In the genomic region with DNA sequence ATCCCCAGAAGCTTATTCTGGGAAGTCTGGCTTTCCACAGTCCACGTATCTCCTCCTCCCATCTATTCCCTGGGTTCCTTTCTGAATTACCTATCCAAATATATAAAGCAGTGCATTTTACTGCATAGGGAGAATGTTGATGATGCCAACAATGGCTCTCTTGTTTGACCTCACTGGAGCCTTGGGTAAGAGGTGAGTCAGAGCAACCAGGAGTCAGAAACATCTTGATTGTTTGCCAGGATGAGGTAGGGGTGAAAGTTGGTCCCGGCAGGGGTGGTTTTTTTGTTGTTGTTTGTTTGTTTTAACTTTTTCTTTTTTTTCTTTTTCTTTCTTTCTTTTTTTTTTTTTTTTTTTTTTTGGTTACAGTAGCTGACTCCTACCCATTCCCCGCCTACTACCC, we compare ENCODE assay signal across 8 mouse cellular contexts. TPM values are rescaled to one million over a fixed set of nuclear protein-coding genes. Genes with fewer than 3 reads are reported as not detected.
DNase-seq lines count a peak whose midpoint lies in the region; ATAC-seq lines count a peak whose summit lies in the region.

Yipf6 (plus strand) TSS at position 216 of the 400 bp plus-strand sequence.

- no peaks in the 10 kb centered on the region for H3K36me3 ChIP-seq in heart, embryonic 16.5 days (ENCODE audit: control insufficient read depth, insufficient read depth)
- H3K36me3 ChIP-seq in midbrain, embryonic 16.5 days (ENCODE audit: control insufficient read depth, insufficient read depth, low read length): no peaks in the 10 kb centered on the region

- H3K4me2 ChIP-seq in heart, embryonic 16.5 days (ENCODE audit: low read depth, low read length): peak within 1 kb of the TSS; percentile 71
- peak within 1 kb of the TSS; percentile 60 for H3K4me2 ChIP-seq in midbrain, embryonic 16.5 days (ENCODE audit: low read length)

- intact Hi-C loops in left cerebral cortex, postnatal 4 days (cut with DNase I): no loop called here

- peak within 1 kb of the TSS; percentile 88 for H3K27ac ChIP-seq in heart, embryonic 16.5 days (ENCODE audit: low read length)
- peak within 1 kb of the TSS; percentile 86 for H3K27ac ChIP-seq in midbrain, embryonic 16.5 days (ENCODE audit: low read length)

- DNase-seq in cerebellum, adult 11-12 months: peak; percentile 19
- DNase-seq in cerebellum, adult 11 months: no peak
- DNase-seq in thymus, postnatal 14 days: peak; percentile 3
- DNase-seq in thymus, postnatal 4 days: no peak
- no peak for DNase-seq in left cerebral cortex, postnatal 4 days
- DNase-seq in ovary, postnatal 14 days (ENCODE audit: low spot score): no peak

- H3K4me1 ChIP-seq in heart, embryonic 16.5 days (ENCODE audit: control insufficient read depth, insufficient read depth, low read length): peaks cover 4% of the 10 kb centered on the region
- peaks cover 9% of the 10 kb centered on the region for H3K4me1 ChIP-seq in midbrain, embryonic 16.5 days (ENCODE audit: control insufficient read depth, insufficient read depth, low read length)

- ATAC-seq in heart, embryonic 16.5 days (replicated peaks; ENCODE audit: extremely low read depth, insufficient read depth, low FRiP score): no peak
- ATAC-seq in midbrain, embryonic 16.5 days: no peak

- H3K9me3 ChIP-seq in heart, embryonic 16.5 days (replicated peaks; ENCODE audit: control insufficient read depth, low read length): no peaks in the 10 kb centered on the region
- H3K9me3 ChIP-seq in midbrain, embryonic 16.5 days (replicated peaks; ENCODE audit: control insufficient read depth, low read length, poor library complexity, severe bottlenecking): no peaks in the 10 kb centered on the region

- 67% methylated on average over 3 of the region's 3 CpGs for WGBS in heart, embryonic 16.5 days
- 65% methylated on average over 3 of the region's 3 CpGs for WGBS in midbrain, embryonic 16.5 days

- no peaks in the 10 kb centered on the region; the same call in 1 of the 2 replicates for H3K27me3 ChIP-seq in heart, embryonic 16.5 days (ENCODE audit: control insufficient read depth, insufficient read depth, low read length)
- H3K27me3 ChIP-seq in midbrain, embryonic 16.5 days (ENCODE audit: control insufficient read depth, insufficient read depth, low read depth, low read length): no peaks in the 10 kb centered on the region

- H3K4me3 ChIP-seq in heart, embryonic 16.5 days (ENCODE audit: low read length): peak within 1 kb of the TSS; percentile 70
- peak within 1 kb of the TSS; percentile 56 for H3K4me3 ChIP-seq in midbrain, embryonic 16.5 days (ENCODE audit: low read depth, low read length)

- H3K9ac ChIP-seq in heart, embryonic 16.5 days (ENCODE audit: low read length): peak within 1 kb of the TSS; percentile 74
- H3K9ac ChIP-seq in midbrain, embryonic 16.5 days (ENCODE audit: low read depth, low read length): peak within 1 kb of the TSS; percentile 70

RNA-seq across cellular contexts. Expression of gene Yipf6, which starts in this region (rescaled TPM):
- 16.8 and 19.6 TPM in 2 replicates for polyA plus RNA-seq in heart, embryonic 16.5 days (2015; fragmentation: Nextera tagmentation; extraction: Ambion mirVana)
- total RNA-seq in left cerebral cortex, postnatal 4 days (2021): 10 to 100 TPM; 28.0 to 29.8 TPM
- 16.1 and 18.6 TPM in 2 replicates for polyA plus RNA-seq in midbrain, embryonic 16.5 days (2015; fragmentation: Nextera tagmentation; extraction: Ambion mirVana)

Comparison
In these comparisons a context has a peak if more than half of its experiments do, and no peak if none do; other contexts are left out.
1. DNase-seq: peak in cerebellum, adult 11-12 months (single experiment) and thymus, postnatal 14 days (single experiment); none in cerebellum, adult 11 months (single experiment), thymus, postnatal 4 days (single experiment), left cerebral cortex, postnatal 4 days (single experiment) and ovary, postnatal 14 days (single experiment).